Mouse (Mus musculus) left cerebral cortex, adult 18-20 months (tissue): ENCODE measurements at regions not wholly inside any gene's neighbourhood (a gene's known extent, or its start where the extent isn't known, plus 50 kb on each side); places are given as distances from the start of the nearest gene placed in this dataset.

Experiments
- DNase-seq, 2 experiments: peaks; one replicate each; pipeline ENCODE4 v3.0.0; 2021 to 2022; ENCODE audit warnings: low spot score in 2 of 2, mixed read lengths in 1 of 2

DNA sequence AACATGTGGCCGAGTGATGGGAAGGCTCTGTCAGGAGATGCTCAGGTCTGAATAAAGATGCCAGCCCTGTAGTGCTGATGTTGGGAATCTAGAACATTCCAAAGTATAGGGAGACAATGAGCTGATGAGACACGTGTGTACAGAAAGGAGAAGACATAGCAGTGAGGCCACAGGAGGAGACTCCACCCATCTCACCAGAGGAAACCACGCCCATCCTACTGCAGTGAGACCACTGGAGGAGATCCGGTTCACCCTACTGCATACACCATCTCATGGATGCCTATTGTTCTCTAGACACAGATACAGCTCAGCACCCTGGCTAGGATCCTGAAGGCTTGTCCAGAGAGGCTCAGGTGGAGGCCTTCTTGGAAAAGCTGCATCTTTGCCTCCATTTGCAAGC is 120.6 kb upstream of the Runx1 start:
- no peak for DNase-seq

DNA sequence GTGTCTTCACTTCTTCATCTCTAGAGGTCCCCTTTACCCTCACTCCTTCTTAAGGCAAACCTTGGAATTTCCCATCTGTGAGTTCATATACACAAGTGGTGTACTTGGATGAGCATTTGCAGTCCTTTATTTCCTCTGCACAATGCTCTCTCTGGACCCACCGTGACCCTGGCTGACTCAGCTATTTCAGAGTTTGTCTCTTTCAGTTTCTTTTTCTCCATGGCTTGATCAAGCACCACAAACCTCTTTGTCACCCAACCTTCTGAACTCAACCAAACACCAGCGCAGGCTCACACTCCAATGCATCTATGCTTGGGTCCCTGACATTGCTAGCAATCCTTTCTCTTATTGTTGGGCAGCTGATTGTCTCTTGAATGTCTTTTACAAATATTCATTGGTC is 118.0 kb upstream of the Runx1 start:
- no peak for DNase-seq

DNA sequence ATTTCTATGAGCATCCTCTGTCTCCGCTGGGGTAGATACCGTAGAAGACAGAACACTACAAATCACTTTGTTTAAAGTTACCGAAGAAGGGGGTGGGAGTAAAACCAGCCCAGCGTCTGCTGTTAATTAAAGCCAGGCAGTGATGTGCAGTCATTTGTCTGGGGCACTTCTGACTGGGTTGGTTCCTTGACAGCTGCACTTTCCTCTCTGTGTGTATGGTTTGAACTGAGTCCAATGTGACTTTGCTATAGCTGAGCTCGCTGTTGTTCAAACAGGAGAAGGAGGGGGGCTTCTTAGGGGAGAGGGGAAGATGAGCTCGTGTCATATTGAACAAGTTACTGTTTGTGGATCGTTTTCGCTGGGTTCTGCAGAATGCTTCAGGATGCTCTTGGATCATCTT is 113.7 kb upstream of the Runx1 start:
- DNase-seq = no peak

DNA sequence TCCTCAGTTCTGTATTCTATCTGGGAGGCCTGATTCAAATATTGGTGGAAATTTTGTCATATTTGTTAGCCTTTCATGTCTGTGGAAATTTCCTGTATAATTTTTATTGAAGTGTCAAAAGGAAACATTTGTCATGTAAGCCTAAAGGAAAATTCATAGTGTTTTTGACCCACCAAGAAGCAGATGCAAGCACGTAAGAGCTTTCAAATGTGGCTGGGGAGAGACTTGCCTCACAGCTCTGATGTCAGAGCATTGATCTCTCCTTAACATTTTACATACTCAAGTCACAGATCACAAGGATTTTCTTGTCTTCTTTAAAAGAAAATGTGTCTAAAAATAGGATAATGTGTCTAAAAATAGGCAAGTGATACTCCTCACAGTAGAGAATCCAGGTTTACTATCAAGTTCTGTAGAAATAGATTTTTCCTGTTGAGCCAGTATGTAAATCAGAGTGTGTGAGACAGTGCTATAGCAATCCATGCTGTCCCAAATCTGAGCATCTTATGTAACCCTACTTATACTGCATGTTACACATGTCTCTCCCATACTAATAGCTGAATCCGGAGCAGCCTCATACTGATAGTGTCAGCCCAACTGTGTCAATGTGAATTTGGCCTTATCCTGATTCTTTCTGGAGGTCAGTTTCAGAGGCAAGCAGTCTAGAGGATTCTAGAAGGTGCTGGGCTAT is 110.0 kb upstream of the Runx1 start:
- DNase-seq = no peak

DNA sequence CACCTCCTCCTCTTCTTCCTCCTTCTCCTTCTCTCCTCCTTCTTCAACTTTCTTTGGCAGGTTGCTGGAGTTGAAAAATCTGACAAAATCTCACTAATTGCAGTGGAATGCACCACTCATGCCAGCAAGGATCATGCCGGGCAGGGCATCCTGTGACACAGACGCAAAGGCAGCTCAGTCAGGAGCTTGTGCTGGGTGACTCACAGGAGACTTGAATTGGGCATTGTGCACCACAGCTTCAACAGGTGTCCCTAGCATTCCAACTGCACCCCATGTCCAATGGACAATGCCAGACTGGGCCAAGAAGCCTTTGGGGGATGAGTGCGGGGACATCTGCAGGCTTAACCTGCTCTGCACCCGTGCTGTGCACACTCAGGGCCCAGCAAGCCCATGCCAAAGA is 104.2 kb upstream of the Runx1 start:
- no peak for DNase-seq

DNA sequence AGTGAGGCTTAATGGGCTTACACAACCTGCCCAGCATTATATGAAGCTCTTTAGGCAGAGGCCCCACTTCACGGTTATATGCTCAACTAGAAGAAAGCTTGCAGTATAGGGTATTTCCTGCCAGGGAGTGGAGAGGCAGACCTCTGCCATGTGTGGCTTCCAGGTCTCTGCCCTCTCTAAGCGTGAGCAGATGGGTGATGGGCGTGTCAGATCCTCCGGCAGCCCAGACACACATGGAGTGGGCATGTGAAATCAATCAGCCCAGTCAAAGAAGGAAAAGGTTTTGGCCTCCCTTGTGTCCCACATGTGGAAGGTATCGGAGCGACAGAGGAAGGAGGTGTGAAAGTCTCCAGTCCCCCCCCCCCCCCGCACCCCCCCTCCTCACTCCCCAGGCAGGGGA is 102.3 kb upstream of the Runx1 start:
- DNase-seq = no peak

DNA sequence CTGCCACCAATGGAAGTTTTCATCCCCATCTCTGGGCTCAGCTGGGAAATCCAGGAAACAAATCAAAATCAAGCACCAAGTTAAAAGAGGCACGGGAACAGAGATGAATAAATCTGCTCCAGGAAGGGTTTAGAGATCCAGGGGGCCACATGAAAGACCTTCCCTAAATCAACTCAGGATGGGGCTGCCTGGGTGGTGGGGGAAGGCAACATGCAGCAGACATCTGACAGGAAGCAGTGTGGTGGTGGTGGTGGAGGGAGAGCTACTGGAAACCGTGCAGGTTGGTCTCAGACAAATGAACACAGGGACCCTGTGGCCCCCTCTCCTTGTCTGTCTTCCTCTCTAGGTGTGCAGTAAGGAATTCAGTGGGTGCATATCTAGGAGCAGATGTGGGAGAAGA is 101.7 kb upstream of the Runx1 start:
- no peak for DNase-seq

DNA sequence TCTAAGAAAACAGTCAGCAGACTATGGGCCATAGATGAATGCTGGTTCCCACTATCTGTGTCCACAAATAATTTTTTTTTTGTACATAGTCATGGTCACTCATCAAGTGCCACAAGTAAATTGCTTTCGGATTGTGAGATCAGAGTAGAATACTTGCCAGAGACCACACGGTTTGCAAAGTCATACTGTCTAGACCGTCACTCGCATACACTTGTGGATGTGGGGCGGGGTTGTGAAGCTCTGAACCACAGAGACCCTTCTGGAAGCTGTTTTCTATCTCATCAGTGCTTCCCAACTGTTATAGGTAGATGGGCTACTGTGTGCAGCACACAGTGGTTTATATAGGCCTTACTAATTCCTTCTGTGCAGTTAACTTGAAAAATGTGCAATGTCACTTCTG is 100.9 kb upstream of the Runx1 start:
- DNase-seq = no peak

DNA sequence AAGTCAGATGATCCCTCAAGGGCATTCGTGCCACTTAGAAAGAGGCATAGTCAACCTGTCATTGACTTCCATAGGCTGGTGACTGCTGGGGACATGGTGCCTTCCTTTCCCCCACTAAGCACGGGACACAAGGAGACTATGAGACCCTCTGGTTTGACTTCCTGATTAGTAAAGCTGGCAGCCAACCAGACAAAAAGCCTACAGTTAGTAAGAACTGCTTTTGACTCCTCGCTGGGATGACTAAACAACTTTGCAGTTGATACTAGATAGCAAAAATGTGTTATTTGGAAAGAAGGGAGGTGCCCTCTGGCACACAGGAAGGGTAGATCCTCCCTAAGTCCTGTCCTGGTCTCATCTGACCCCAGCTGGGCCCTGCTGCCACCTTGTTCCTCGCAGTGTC is 95.0 kb upstream of the Runx1 start:
- no peak for DNase-seq

DNA sequence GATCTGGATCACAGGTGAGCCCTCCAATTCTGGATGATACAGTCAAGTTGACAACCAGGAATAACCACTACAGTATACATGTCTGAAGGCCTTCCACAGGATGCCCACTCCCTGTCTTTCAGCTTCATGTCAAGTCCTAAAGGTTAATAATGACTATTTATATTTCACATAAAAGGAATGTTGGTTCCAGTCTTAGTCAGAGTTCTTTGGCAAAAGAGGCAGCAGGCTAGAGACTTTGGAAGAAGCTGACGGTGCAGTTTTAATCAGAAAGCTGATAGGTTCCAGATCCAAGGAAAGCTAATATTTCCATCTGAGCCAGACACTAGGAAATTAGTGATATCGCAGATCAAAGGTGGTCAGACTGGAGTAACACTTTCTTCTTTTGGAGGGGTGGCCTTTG is 91.4 kb upstream of the Runx1 start:
- no peak for DNase-seq

DNA sequence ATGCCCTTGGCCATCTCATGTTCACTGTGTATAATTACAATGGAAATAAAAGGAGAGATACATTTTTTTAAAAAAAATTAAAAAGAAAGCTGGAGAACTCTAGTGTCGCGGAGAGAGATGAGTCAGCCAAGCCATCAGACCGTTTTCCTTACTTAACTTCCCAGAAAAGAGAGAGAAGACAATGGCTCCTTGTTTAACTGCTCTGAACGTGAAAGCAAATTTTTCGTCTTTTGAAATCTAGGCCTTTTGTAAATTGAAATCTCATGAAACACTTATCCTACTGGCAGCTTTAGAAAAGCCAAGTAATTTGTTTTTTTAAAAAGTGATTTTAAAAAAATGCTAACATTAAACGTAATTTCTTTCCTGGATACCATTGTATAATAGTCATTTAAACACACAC is 89.7 kb upstream of the Runx1 start:
- DNase-seq = no peak

DNA sequence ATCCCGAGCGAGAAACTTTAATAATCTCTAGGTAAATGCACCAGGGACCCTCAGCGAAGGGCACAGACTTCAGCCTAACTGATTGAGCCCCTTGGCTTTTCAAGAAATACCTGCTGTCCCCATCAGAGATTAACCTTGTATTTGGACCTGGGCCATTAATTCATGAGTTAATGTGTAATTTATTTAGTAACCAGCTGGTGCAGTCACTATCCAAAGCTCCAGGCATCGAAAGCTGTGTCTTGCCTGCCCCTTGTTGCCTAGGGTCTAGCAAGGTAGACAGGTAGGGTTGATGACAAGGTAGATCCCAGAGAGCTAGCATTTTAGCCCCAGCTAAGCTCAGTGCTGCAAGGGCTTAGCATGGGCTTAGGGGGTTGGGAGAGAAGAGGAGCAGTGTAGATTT is 80.9 kb upstream of the Runx1 start:
- DNase-seq = no peak

DNA sequence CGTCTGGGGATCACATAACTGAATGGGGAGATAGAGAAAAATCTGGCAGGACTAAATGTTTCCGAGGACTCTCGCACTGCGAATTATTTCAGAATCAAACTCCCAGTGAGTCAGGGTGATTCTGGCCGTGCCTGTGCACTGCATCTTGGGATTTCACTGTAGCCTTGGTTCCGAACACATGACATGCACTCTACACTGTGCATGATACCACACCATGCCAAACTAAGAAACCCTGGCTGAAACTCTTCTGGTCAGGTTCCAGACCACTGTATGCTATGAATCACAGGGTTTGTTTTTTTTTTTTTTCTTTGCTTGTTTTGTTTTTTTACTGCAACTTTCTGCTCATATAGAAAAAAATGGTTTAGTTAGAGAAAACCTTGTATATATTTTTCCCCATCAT is 79.7 kb upstream of the Runx1 start:
- no peak for DNase-seq

DNA sequence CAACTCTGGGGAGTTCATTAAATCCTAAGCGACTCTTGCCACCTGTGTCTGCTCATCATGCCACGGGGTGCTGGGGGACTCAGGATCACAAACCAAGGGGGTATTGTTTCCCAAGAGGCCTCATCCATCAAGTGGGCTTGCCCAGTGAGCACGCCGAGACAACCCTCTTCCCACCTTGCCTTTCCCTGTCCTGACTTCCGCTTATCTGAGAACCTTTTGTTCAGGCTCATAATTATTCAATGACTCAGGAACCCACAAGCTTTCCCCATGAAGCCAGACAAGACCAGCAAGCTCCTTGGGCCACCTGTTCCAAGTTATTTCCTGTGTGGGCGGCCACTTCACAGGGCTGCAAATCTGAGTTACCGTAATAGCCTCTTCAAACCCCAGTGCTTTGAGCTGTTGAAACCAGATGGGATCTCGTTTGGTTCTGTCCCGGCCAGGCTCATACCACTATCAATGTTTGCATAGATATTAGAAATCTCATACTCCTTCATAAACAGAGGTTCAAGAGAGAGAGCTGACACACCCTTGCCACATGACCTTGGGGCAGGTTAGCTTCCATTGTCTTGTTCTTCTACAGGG is 78.0 kb upstream of the Runx1 start:
- peak in 1 of 2 experiments; percentile 3 for DNase-seq

DNA sequence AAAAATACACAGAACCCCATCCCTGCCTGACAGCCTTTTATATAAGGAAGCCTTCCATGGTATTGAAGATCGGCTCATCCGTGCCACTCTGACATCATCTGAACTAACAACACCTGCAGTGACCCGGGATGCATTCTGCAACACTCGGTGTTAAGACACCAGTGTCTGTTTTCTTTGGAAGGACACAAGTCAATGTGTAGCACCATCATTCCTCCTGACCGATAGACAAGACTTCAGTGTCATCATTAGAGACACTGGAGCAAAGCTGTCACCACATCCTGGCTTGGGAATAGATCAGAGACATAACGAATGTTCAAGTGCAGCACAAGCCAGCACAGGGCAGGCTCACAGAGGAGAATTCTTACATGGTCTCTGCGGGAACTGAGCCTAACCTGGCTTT is 77.5 kb upstream of the Runx1 start:
- no peak for DNase-seq

DNA sequence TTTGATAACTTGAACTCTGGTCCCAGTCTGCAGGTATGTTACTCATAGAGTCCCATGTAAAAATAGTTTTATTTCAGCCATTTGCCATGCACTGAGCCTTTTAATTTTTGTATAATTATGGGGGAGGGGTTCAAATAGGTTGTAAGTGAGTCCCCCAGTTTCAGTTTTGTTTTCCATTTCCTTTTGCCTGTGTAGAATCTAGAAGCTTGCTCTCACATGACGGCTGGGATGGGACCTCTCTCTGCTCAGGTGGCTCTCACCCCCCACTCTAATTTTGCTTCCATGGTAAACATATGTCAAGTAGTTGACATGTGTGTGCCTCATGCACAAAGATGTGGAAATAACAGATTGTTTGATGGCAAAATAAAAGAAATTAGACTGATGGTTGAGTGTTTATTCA is 73.8 kb upstream of the Runx1 start:
- no peak for DNase-seq

DNA sequence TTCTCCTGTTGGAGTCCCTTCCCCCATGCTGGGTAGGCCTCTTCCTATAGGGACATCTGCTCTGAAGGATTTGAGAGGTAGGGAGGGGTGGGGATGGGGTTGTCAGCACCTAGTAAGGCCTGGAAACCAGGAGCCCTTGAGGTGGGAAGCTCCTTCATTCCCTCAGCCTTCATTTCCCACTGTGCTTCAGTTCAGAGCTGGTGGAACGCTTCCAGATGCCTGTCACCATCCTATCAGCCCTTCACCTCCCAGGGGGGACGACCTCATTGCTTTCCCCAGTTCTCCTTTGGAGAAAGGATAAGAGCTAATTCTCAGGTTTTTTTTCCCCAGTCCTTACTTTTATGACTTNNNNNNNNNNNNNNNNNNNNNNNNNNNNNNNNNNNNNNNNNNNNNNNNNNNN is 65.8 kb upstream of the Runx1 start:
- no peak for DNase-seq

DNA sequence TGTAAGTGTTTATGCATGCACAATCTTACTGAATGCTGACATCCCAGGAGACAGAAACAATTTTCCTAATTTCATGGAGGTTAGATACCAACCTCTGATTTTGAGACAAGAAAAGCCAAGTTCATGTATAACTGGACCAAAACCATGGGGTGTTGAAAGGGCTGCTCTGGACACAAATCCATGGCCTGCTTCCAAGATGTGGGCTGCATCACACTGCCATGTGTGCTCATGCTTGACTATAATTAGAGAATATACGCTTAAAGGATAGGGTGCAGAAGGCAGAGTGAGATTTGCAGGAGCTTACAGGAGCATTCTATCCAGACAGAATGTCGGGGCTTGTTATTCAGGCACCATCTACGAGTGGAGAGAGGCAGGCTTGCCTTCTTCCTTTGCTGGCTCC is 64.8 kb upstream of the Runx1 start:
- no peak for DNase-seq

DNA sequence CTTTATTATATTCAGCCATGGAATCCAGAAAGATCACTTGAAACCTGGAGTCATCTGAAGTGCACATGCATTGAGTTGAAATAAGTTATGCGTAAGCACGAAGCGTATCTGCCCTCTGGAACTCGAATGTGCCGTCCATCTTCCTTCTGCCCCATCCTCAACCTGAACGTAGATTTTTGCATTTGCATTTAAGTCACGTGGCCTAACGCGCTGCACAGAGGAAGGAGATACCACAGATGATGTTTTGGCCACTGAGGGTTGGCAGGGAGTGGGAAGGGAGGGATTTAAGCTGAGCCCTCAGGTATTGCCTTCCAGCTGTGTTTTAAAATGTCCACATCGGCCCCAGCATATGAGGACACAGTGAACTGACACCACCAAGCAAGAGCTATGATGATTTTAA is 63.6 kb upstream of the Runx1 start:
- no peak for DNase-seq

DNA sequence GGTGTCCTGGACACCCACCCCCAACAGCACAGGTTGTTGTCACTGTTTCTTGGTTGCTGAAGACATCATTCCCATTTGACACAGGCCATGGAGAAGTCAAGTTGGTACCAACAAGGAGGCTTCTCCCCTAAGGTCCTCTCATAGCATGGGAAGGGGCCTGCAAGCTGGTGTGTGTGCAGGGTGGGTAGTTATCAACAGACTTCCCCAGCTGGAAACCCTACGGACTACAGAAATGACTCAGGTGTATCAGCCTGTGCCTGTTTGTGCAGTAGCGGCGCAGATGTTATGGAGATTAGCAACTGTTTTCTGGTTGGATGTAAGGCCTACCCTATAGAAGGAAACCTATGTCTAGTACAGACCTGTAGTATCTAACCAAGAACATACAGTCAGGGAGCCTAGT is 60.3 kb upstream of the Runx1 start:
- no peak for DNase-seq

DNA sequence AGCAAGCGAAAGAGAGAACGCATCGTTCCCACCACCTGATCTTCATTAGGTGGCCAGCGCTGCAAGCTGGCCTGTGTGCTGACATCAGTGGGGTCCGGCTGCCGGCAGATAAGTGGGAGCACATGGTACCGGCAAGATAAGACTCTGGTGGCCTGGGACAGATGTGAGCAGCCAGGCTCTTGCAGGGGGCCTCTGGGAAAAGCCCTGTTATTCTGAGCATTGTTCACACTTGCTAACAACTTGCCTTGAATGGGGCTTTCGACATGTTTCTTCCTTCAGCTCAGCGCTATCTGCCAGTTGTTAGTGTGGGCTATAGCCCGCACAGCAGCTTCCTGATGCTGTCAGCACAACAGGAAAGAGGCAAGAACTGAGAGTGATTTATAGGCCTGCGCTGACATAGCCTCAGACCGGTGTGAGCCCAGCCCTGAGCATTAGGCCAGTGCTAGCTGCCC is 57.9 kb upstream of the Runx1 start:
- no peak for DNase-seq

DNA sequence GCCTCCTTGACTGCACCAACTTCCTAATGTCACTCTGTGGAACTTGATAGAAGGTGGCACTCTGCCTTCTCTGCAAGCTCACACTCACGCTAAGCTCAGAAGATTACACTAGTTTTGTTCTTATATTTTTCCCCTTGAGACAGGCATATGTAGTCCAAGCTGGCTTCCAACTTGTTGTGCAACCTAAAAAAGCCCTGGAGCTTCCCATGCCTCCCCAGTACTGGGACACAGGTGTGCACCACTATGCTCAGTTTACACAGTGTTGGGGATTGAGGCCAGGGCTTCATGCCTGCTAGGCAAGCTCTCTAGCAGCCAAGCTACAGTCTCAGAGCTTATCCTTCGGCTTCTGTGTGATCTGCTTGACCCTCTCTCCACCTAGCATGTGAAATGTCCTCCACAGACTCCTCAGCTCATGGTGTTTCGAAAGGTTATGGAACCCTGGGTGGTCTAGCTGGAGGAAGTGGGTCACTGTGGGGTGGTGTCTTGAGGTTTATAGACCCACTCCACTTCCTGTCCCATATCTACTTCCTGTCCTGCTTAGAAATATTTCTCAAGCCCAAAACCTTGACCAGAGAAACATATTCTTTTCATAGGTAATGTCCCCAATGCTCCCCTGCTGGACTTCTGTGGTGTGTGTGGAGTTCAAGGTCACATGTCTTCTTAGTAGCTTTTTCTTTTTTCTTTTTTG is 54.6 kb upstream of the Runx1 start:
- no peak for DNase-seq

DNA sequence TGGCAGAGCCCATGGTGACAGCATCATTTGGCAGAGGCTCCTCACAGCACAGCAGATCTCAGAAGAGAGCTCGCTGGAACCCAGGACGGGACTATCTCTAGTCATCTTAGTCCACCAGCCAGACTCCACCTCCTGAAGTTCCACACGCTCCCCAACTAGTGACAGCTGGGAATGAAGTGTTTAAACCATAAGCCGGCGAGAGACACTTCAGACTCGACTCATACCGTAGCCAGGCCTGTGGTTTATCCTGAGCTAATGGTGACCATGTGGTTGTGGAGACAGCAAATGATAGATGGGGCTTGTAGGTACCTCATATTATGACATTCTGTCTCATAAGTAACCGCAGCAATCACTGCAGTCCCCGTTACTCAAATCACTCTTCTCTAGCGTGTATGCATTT is 52.1 kb upstream of the Runx1 start:
- no peak for DNase-seq
